Mouse (Mus musculus): ENCODE data around the gene Nop58. TPM values are rescaled to one million over a fixed set of nuclear protein-coding genes. Genes with fewer than 3 reads are reported as not detected.
A peak's percentile ranks its signal among the peaks of the same experiment; 100 is the strongest.

Nop58 gene
- polyA plus RNA-seq, 1 experiment from 2014 or later = 158 TPM

DNA sequence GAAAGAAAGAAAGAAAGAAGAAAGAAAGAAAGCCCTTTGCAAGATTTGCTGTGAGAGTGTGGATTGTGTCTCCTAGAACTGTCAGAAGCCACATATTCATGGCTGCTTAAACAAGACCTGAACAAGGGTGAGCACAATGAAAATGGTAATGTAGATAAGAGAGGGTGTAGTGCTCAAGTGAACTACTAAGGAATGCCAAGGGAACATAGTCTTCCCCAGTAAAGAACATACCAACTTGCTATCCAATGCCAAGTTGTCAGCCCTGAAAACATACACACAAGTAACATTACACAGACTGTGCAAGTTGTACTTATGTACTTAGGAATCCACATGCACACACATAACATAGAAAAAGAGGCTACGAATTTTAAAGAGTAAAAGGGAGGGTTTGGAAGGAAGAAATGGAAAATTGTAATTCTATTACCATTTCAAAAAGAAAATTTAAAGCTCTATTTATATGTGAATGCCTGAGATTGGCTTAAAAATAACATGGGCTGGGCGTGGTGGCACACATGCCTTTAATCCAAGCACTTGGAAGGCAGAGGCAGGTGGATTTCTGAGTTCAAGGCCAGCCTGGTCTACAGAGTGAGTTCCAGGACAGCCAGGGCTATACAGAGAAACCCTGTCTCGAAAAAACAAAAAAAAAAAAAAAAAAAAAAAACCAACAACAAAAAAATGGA lies 21.2 kb upstream of the Nop58 start:
- H3K9ac ChIP-seq (ENCODE audit: low read length) = no peak overlapping the region
- no peaks in the 10 kb centered on the region for H3K36me3 ChIP-seq (ENCODE audit: control insufficient read depth, insufficient read depth)
- H3K27ac ChIP-seq (ENCODE audit: low read length) = no peak overlapping the region
- no peaks in the 10 kb centered on the region for H3K27me3 ChIP-seq (ENCODE audit: control insufficient read depth, insufficient read depth, low read length)
- peaks cover 4% of the 10 kb centered on the region for H3K4me1 ChIP-seq (ENCODE audit: control insufficient read depth, insufficient read depth, low read length)
- no peak overlapping the region for H3K4me3 ChIP-seq (ENCODE audit: low read length)
- no peak for ATAC-seq (replicated peaks; ENCODE audit: extremely low read depth, insufficient read depth, low FRiP score)
- no peaks in the 10 kb centered on the region for H3K9me3 ChIP-seq (replicated peaks; ENCODE audit: control insufficient read depth, low read length)
- WGBS = 81% methylated on average over 3 of the region's 3 CpGs
- H3K4me2 ChIP-seq (ENCODE audit: low read depth, low read length) = no peak overlapping the region

GRCm38 (mm10) chr1:59668871-59669270 lies 15.9 kb upstream of the Nop58 start:
- H3K9ac ChIP-seq (ENCODE audit: low read length) = no peak overlapping the region; the same call in 1 of the 2 replicates
- WGBS = 86% methylated on average over 2 of the region's 2 CpGs
- H3K36me3 ChIP-seq (ENCODE audit: control insufficient read depth, insufficient read depth) = no peaks in the 10 kb centered on the region
- no peaks in the 10 kb centered on the region for H3K27me3 ChIP-seq (ENCODE audit: control insufficient read depth, insufficient read depth, low read length)
- no peak overlapping the region for H3K27ac ChIP-seq (ENCODE audit: low read length)
- no peak overlapping the region for H3K4me2 ChIP-seq (ENCODE audit: low read depth, low read length)
- H3K9me3 ChIP-seq (replicated peaks; ENCODE audit: control insufficient read depth, low read length) = no peaks in the 10 kb centered on the region
- no peak overlapping the region for H3K4me3 ChIP-seq (ENCODE audit: low read length)
- no peak for ATAC-seq (replicated peaks; ENCODE audit: extremely low read depth, insufficient read depth, low FRiP score)
- H3K4me1 ChIP-seq (ENCODE audit: control insufficient read depth, insufficient read depth, low read length) = peaks cover 17% of the 10 kb centered on the region

- peak; percentile 69 for ATAC-seq (replicated peaks; ENCODE audit: extremely low read depth, insufficient read depth, low FRiP score)
- WGBS = under 1% methylated on average over 53 of the region's 54 CpGs
Measured at GRCm38 (mm10) chr1:59669962-59670630, 14.7 kb upstream of the Nop58 start.

DNA sequence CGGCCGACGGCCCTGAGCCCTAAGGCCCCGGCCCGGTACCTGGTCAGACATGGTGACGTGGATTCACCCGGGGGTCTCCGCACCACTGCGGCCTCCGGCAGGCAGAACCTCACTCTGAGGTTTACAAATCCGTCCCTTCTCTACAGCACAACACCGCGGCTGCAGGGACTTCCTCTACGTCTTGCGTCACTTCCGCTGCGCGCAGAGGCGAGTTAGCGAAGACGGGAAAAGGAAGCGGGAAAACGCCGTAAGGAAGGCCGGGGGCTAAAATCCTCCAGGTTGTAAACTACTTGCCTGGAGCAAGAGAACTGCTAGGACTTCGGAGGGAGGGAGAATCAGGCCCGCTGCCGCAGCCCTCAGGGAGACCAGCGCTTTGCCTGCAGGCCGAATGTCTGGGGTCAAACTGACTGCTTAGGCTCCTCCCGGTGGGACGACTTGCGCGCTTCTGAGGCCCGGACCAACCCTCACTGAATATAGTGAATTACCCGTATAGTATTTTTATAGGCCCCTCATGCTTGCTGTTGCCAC lies 14.1 kb upstream of the Nop58 start, which contains the start of gene Sumo1:
Gene Sumo1 (minus strand): TSS at position 194 of the 528 bp plus-strand sequence.
- under 1% methylated on average over 36 of the region's 36 CpGs for WGBS
- Histone ChIP-seq H3K4me3 (ENCODE audit: low read length) (peak within 1 kb of the TSS; percentile 76), H3K4me2 (ENCODE audit: low read depth, low read length) (peak within 1 kb of the TSS; percentile 93), H3K36me3 (ENCODE audit: control insufficient read depth, insufficient read depth) (no peaks in the 10 kb centered on the region), H3K9me3 (replicated peaks; ENCODE audit: control insufficient read depth, low read length) (no peaks in the 10 kb centered on the region), H3K27ac (ENCODE audit: low read length) (peak within 1 kb of the TSS; percentile 93), H3K9ac (ENCODE audit: low read length) (peak within 1 kb of the TSS; percentile 98), H3K4me1 (ENCODE audit: control insufficient read depth, insufficient read depth, low read length) (peaks cover 17% of the 10 kb centered on the region), H3K27me3 (ENCODE audit: control insufficient read depth, insufficient read depth, low read length) (no peaks in the 10 kb centered on the region)
- ATAC-seq (replicated peaks; ENCODE audit: extremely low read depth, insufficient read depth, low FRiP score) = peak; percentile 92

More at GRCm38 (mm10) chr1:59669962-59670630, 14.7 kb upstream of the Nop58 start:
- Histone ChIP-seq H3K9ac (ENCODE audit: low read length) (peak overlapping the region; percentile 98), H3K4me1 (ENCODE audit: control insufficient read depth, insufficient read depth, low read length) (peaks cover 17% of the 10 kb centered on the region), H3K27me3 (ENCODE audit: control insufficient read depth, insufficient read depth, low read length) (no peaks in the 10 kb centered on the region), H3K4me3 (ENCODE audit: low read length) (peak overlapping the region; percentile 76), H3K9me3 (replicated peaks; ENCODE audit: control insufficient read depth, low read length) (no peaks in the 10 kb centered on the region), H3K4me2 (ENCODE audit: low read depth, low read length) (peak overlapping the region; percentile 78), H3K27ac (ENCODE audit: low read length) (peak overlapping the region; percentile 93), H3K36me3 (ENCODE audit: control insufficient read depth, insufficient read depth) (no peaks in the 10 kb centered on the region)

DNA sequence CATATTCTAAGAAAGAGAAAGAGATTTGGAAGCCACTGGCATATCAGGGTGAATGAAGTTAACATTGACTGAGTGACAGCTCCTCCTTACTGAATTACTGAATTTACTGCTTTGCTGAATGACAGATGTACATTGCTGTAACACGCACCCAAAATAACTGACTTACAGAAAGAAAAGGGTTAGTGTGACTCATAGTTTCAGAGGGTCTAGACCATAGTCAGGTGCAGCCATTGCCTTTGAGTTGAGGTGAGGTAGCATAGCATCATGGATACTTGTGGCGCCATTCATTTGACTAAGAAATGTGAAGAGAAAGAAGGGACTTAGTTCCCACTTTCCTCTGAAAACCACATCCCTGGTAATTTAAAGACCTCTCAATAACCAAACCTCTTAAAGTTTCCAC lies 11.1 kb upstream of the Nop58 start:
- 93% methylated on average over 2 of the region's 2 CpGs for WGBS
- no peak overlapping the region for H3K4me3 ChIP-seq (ENCODE audit: low read length)

DNA sequence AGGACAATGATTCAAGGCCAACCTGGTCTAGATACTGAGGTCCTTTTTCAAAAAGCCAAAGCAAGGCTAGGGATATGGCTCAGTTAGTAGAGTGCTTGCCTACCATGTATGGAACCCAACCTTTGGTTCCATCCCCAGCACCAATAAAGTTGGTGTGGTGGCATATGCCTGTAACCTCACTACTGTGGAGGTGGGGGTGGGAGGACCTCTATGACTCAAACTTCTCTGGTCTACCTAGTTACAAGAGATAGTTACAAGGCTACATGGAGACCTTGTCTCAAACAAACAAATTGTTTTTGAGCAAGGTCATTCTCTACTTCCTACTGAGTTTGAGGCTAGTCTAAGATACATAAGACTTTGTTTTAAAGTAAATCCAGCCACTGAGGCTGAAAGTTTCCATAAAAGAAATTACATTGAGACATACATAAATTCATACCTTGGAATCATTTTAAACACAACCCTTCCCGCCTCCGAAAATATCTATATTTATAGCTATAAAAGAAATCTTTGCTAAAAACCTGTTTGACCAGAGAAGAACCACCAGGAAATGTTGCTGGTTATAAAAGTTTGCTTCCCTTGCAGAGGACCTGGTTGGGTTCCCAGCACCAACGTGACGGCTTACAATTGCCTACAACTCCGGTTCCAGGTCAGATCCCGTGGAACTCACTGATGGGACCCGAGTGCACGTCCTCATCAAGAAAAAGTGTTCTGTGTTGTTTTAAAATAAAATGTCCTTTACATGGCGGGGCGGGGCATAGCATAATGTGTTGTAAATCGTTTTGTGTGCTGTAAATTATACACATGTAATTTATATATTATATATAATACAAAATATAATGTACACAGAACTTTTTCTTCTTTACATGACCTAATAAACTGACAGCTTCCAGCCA lies 599 bp upstream of the Nop58 start:
- WGBS = 11% methylated on average over 11 of the region's 11 CpGs
- peak overlapping the region; percentile 71 for H3K27ac ChIP-seq (ENCODE audit: low read length)

More for the DNA sequence above, 11.1 kb upstream of the Nop58 start:
- no peak overlapping the region for H3K4me2 ChIP-seq (ENCODE audit: low read depth, low read length)
- H3K27me3 ChIP-seq (ENCODE audit: control insufficient read depth, insufficient read depth, low read length) = no peaks in the 10 kb centered on the region
- H3K9ac ChIP-seq (ENCODE audit: low read length) = no peak overlapping the region
- no peak for ATAC-seq (replicated peaks; ENCODE audit: extremely low read depth, insufficient read depth, low FRiP score)
- H3K4me1 ChIP-seq (ENCODE audit: control insufficient read depth, insufficient read depth, low read length) = peaks cover 12% of the 10 kb centered on the region
- no peaks in the 10 kb centered on the region for H3K9me3 ChIP-seq (replicated peaks; ENCODE audit: control insufficient read depth, low read length)
- no peak overlapping the region for H3K27ac ChIP-seq (ENCODE audit: low read length)
- no peaks in the 10 kb centered on the region for H3K36me3 ChIP-seq (ENCODE audit: control insufficient read depth, insufficient read depth)

GRCm38 (mm10) chr1:59687493-59687892 lies 2.7 kb downstream of the Nop58 start:
- no peak for ATAC-seq (replicated peaks; ENCODE audit: extremely low read depth, insufficient read depth, low FRiP score)

More for the DNA sequence above, 599 bp upstream of the Nop58 start:
- Histone ChIP-seq H3K9me3 (replicated peaks; ENCODE audit: control insufficient read depth, low read length) (no peaks in the 10 kb centered on the region), H3K4me2 (ENCODE audit: low read depth, low read length) (peak overlapping the region; percentile 88), H3K36me3 (ENCODE audit: control insufficient read depth, insufficient read depth) (no peaks in the 10 kb centered on the region), H3K4me3 (ENCODE audit: low read length) (peak overlapping the region; percentile 55), H3K27me3 (ENCODE audit: control insufficient read depth, insufficient read depth, low read length) (no peaks in the 10 kb centered on the region; the same call in 1 of the 2 replicates), H3K9ac (ENCODE audit: low read length) (peak overlapping the region; percentile 75), H3K4me1 (ENCODE audit: control insufficient read depth, insufficient read depth, low read length) (peaks cover 16% of the 10 kb centered on the region)
- ATAC-seq (replicated peaks; ENCODE audit: extremely low read depth, insufficient read depth, low FRiP score) = no peak

DNA sequence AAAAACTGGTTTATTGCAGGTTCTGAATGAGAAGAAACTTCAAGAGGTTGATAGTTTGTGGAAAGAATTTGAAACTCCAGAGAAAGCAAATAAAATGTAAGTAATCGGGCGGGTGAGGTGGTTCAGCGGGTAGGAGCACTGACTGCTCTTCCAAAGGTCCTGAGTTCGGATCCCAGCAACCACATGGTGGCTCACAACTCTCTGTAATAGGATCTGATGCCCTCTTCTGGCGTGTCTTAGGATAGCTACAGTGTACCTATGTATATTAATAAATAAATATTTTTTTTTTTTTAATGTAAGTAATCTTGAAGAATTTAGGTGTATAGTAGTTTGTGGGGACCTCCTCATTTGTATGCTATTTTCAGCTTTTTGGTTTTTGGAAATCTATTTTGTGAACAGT lies 5.7 kb downstream of the Nop58 start:
- Histone ChIP-seq H3K9ac (ENCODE audit: low read length) (no peak overlapping the region), H3K4me2 (ENCODE audit: low read depth, low read length) (no peak overlapping the region), H3K9me3 (replicated peaks; ENCODE audit: control insufficient read depth, low read length) (no peaks in the 10 kb centered on the region), H3K36me3 (ENCODE audit: control insufficient read depth, insufficient read depth) (peaks cover 15% of the 10 kb centered on the region), H3K4me1 (ENCODE audit: control insufficient read depth, insufficient read depth, low read length) (peaks cover 16% of the 10 kb centered on the region), H3K27me3 (ENCODE audit: control insufficient read depth, insufficient read depth, low read length) (no peaks in the 10 kb centered on the region), H3K27ac (ENCODE audit: low read length) (no peak overlapping the region), H3K4me3 (ENCODE audit: low read length) (no peak overlapping the region)
- 91% methylated on average over 5 of the region's 5 CpGs for WGBS
- ATAC-seq (replicated peaks; ENCODE audit: extremely low read depth, insufficient read depth, low FRiP score) = no peak

More at GRCm38 (mm10) chr1:59687493-59687892, 2.7 kb downstream of the Nop58 start:
- peak overlapping the region; percentile 20; the same call in 1 of the 2 replicates for H3K9ac ChIP-seq (ENCODE audit: low read length)
- 28% methylated on average over 1 of the region's 1 CpGs for WGBS
- peak overlapping the region; percentile 38 for H3K4me2 ChIP-seq (ENCODE audit: low read depth, low read length)
- H3K9me3 ChIP-seq (replicated peaks; ENCODE audit: control insufficient read depth, low read length) = no peaks in the 10 kb centered on the region
- no peak overlapping the region for H3K4me3 ChIP-seq (ENCODE audit: low read length)
- peaks cover 16% of the 10 kb centered on the region for H3K4me1 ChIP-seq (ENCODE audit: control insufficient read depth, insufficient read depth, low read length)
- H3K27me3 ChIP-seq (ENCODE audit: control insufficient read depth, insufficient read depth, low read length) = no peaks in the 10 kb centered on the region; the same call in 1 of the 2 replicates
- H3K36me3 ChIP-seq (ENCODE audit: control insufficient read depth, insufficient read depth) = peaks cover 9% of the 10 kb centered on the region
- H3K27ac ChIP-seq (ENCODE audit: low read length) = no peak overlapping the region; the same call in 1 of the 2 replicates

Data from heart, embryonic 16.5 days (tissue).